Comparison of ENCODE assay signal across 8 mouse cellular contexts in genomic region chr14:103649302-103649701, GRCm38 (mm10). TPM values are rescaled to one million over a fixed set of nuclear protein-coding genes. Genes with fewer than 3 reads are reported as not detected.
DNase-seq lines count a peak whose midpoint lies in the region; ATAC-seq and TF ChIP-seq lines count a peak whose summit lies in the region.

No protein-coding gene starts in this region.

- TF ChIP-seq CTCF in E14TG2a.4 (conservative IDR thresholded peaks at IDR 0.05; ENCODE audit: low read length) = no peak

- no peak for DNase-seq in kidney, adult 11 months
- DNase-seq in forebrain, embryonic 14.5 days (ENCODE audit: low spot score) = peak; percentile 58
- DNase-seq in ovary, adult 18-20 months (ENCODE audit: low spot score) = no peak
- DNase-seq in heart, adult 18-20 months = no peak
- no peak for DNase-seq in gastrocnemius, postnatal 4 days (ENCODE audit: low spot score in 2 of 2)

- ATAC-seq in kidney, embryonic 14.5 days (ENCODE audit: low FRiP score, low TSS enrichment) = no peak
- no peak for ATAC-seq in forebrain, embryonic 14.5 days
- ATAC-seq in limb, embryonic 15.5 days (ENCODE audit: insufficient number of reproducible peaks, low FRiP score, low TSS enrichment, low read depth) = no peak

- no peak overlapping the region for H3K27ac ChIP-seq in kidney, embryonic 14.5 days (ENCODE audit: low read depth, low read length)
- peak overlapping the region; percentile 99 for H3K27ac ChIP-seq in forebrain, embryonic 14.5 days (ENCODE audit: low read depth, low read length)
- no peak overlapping the region for H3K27ac ChIP-seq in limb, embryonic 15.5 days

- no peaks in the 10 kb centered on the region for H3K4me1 ChIP-seq in kidney, embryonic 14.5 days (ENCODE audit: control insufficient read depth, insufficient read depth, low read length)
- peaks cover 9% of the 10 kb centered on the region; the same call in 1 of the 2 replicates for H3K4me1 ChIP-seq in E14TG2a.4 (replicated peaks; ENCODE audit: low read depth, low read length)
- peaks cover 30% of the 10 kb centered on the region for H3K4me1 ChIP-seq in forebrain, embryonic 14.5 days (ENCODE audit: control insufficient read depth, insufficient read depth, low read length)
- H3K4me1 ChIP-seq in limb, embryonic 15.5 days = peaks cover 17% of the 10 kb centered on the region

- peaks cover 28% of the 10 kb centered on the region for H3K27me3 ChIP-seq in kidney, embryonic 14.5 days (ENCODE audit: control insufficient read depth, insufficient read depth, low read length)
- H3K27me3 ChIP-seq in E14TG2a.4 (ENCODE audit: insufficient read depth, low read length) = no peaks in the 10 kb centered on the region
- no peaks in the 10 kb centered on the region for H3K27me3 ChIP-seq in forebrain, embryonic 14.5 days (replicated peaks; ENCODE audit: control insufficient read depth, insufficient read depth, low read length)
- peaks cover 23% of the 10 kb centered on the region for H3K27me3 ChIP-seq in limb, embryonic 15.5 days

- H3K9ac ChIP-seq in kidney, embryonic 14.5 days (ENCODE audit: low read depth, low read length) = no peak overlapping the region
- peak overlapping the region; percentile 99 for H3K9ac ChIP-seq in forebrain, embryonic 14.5 days (ENCODE audit: low read length)
- no peak overlapping the region for H3K9ac ChIP-seq in limb, embryonic 15.5 days

- WGBS in kidney, embryonic 14.5 days = 54% methylated on average over 4 of the region's 4 CpGs
- 25% methylated on average over 4 of the region's 4 CpGs for WGBS in forebrain, embryonic 14.5 days
- 45% methylated on average over 4 of the region's 4 CpGs for WGBS in limb, embryonic 15.5 days

- no peaks in the 10 kb centered on the region for H3K9me3 ChIP-seq in kidney, embryonic 14.5 days (ENCODE audit: control insufficient read depth, low read length)
- H3K9me3 ChIP-seq in E14TG2a.4 (ENCODE audit: low read length) = peaks cover 38% of the 10 kb centered on the region
- H3K9me3 ChIP-seq in forebrain, embryonic 14.5 days (replicated peaks; ENCODE audit: control insufficient read depth, low read length) = no peaks in the 10 kb centered on the region
- H3K9me3 ChIP-seq in limb, embryonic 15.5 days = no peaks in the 10 kb centered on the region

- H3K4me2 ChIP-seq in kidney, embryonic 14.5 days (replicated peaks; ENCODE audit: low read depth, low read length) = peak overlapping the region; percentile 86; the same call in 1 of the 2 replicates
- H3K4me2 ChIP-seq in forebrain, embryonic 14.5 days (ENCODE audit: low read length) = peak overlapping the region; percentile 59
- H3K4me2 ChIP-seq in limb, embryonic 15.5 days = peak overlapping the region; percentile 100; the same call in 1 of the 2 replicates

- H3K4me3 ChIP-seq in kidney, embryonic 14.5 days (ENCODE audit: low read length) = peak overlapping the region; percentile 60; the same call in 1 of the 2 replicates
- peak overlapping the region; percentile 93; the same call in 1 of the 2 replicates for H3K4me3 ChIP-seq in E14TG2a.4 (replicated peaks; ENCODE audit: low read length)
- H3K4me3 ChIP-seq in forebrain, embryonic 14.5 days (ENCODE audit: low read depth, low read length) = peak overlapping the region; percentile 98
- H3K4me3 ChIP-seq in limb, embryonic 15.5 days = no peak overlapping the region

- no peaks in the 10 kb centered on the region for H3K36me3 ChIP-seq in kidney, embryonic 14.5 days (ENCODE audit: control insufficient read depth, insufficient read depth, low read length)
- no peaks in the 10 kb centered on the region for H3K36me3 ChIP-seq in E14TG2a.4 (ENCODE audit: insufficient read depth, low read length)
- no peaks in the 10 kb centered on the region for H3K36me3 ChIP-seq in forebrain, embryonic 14.5 days (ENCODE audit: control insufficient read depth, insufficient read depth, low read length)
- no peaks in the 10 kb centered on the region for H3K36me3 ChIP-seq in limb, embryonic 15.5 days

RNA-seq across cellular contexts. Expression of gene Slain1, which starts 0.7 kb away (rescaled TPM):
- 4.0 and 5.8 TPM in 2 replicates for polyA plus RNA-seq in kidney, embryonic 14.5 days (2014; fragmentation: Nextera tagmentation; extraction: Ambion mirVana)
- polyA plus RNA-seq in forebrain, embryonic 14.5 days (2014; fragmentation: Nextera tagmentation; extraction: Ambion mirVana) = 23.5 and 27.1 TPM in 2 replicates
- polyA plus RNA-seq in limb, embryonic 15.5 days (2015; fragmentation: Nextera tagmentation; extraction: Ambion mirVana) = 0.68 and 1.3 TPM in 2 replicates
- total RNA-seq in heart, adult 18-20 months (2021) = 1 to 10 TPM in 1 of 2 experiments, under 1 TPM in 1; 0.15 to 1.2 TPM
- under 1 TPM; 0.44 to 0.47 TPM for total RNA-seq in gastrocnemius, postnatal 4 days (2021)
